In genomic region chr5:142998171-142998570, GRCm38 (mm10) we compare ENCODE assay signal across 8 mouse cellular contexts. TPM values are rescaled to one million over a fixed set of nuclear protein-coding genes. Genes with fewer than 3 reads are reported as not detected.
DNase-seq lines count a peak whose midpoint lies in the region; ATAC-seq lines count a peak whose summit lies in the region.

No protein-coding gene starts in this region.

- no peaks in the 10 kb centered on the region for H3K27me3 ChIP-seq in hindbrain, embryonic 10.5 days (ENCODE audit: insufficient read depth, poor library complexity, severe bottlenecking)
- H3K27me3 ChIP-seq in hindbrain, embryonic 12.5 days, result no peaks in the 10 kb centered on the region
- H3K27me3 ChIP-seq in intestine, embryonic 15.5 days (replicated peaks), result no peaks in the 10 kb centered on the region
- H3K27me3 ChIP-seq in liver, embryonic 12.5 days (replicated peaks), result no peaks in the 10 kb centered on the region

- ATAC-seq in hindbrain, embryonic 12.5 days (ENCODE audit: low FRiP score), result no peak
- peak; percentile 54 for ATAC-seq in intestine, embryonic 15.5 days
- ATAC-seq in liver, embryonic 12.5 days, result no peak

- no peak overlapping the region for H3K4me2 ChIP-seq in hindbrain, embryonic 12.5 days (replicated peaks)
- no peak overlapping the region for H3K4me2 ChIP-seq in intestine, embryonic 15.5 days (replicated peaks)
- H3K4me2 ChIP-seq in liver, embryonic 12.5 days, result no peak overlapping the region

- peaks cover 35% of the 10 kb centered on the region for H3K36me3 ChIP-seq in hindbrain, embryonic 10.5 days
- peaks cover 12% of the 10 kb centered on the region for H3K36me3 ChIP-seq in hindbrain, embryonic 12.5 days
- peaks cover 6% of the 10 kb centered on the region; the same call in 1 of the 2 replicates for H3K36me3 ChIP-seq in intestine, embryonic 15.5 days
- peaks cover 54% of the 10 kb centered on the region for H3K36me3 ChIP-seq in liver, embryonic 12.5 days

- H3K9ac ChIP-seq in hindbrain, embryonic 12.5 days, result no peak overlapping the region
- H3K9ac ChIP-seq in intestine, embryonic 15.5 days, result no peak overlapping the region
- H3K9ac ChIP-seq in liver, embryonic 12.5 days, result no peak overlapping the region

- H3K4me1 ChIP-seq in hindbrain, embryonic 10.5 days (replicated peaks), result peaks cover 52% of the 10 kb centered on the region
- peaks cover 36% of the 10 kb centered on the region for H3K4me1 ChIP-seq in hindbrain, embryonic 12.5 days
- H3K4me1 ChIP-seq in intestine, embryonic 15.5 days (replicated peaks), result peaks cover 18% of the 10 kb centered on the region
- peaks cover 35% of the 10 kb centered on the region for H3K4me1 ChIP-seq in liver, embryonic 12.5 days

- no peak overlapping the region for H3K4me3 ChIP-seq in hindbrain, embryonic 10.5 days
- H3K4me3 ChIP-seq in hindbrain, embryonic 12.5 days, result no peak overlapping the region
- no peak overlapping the region for H3K4me3 ChIP-seq in intestine, embryonic 15.5 days (replicated peaks)
- H3K4me3 ChIP-seq in liver, embryonic 12.5 days, result no peak overlapping the region

- no peaks in the 10 kb centered on the region for H3K9me3 ChIP-seq in hindbrain, embryonic 10.5 days
- no peaks in the 10 kb centered on the region for H3K9me3 ChIP-seq in hindbrain, embryonic 12.5 days (replicated peaks)
- H3K9me3 ChIP-seq in intestine, embryonic 15.5 days, result no peaks in the 10 kb centered on the region
- no peaks in the 10 kb centered on the region for H3K9me3 ChIP-seq in liver, embryonic 12.5 days (replicated peaks)

- 33% methylated on average over 2 of the region's 2 CpGs for WGBS in hindbrain, embryonic 10.5 days
- 48% methylated on average over 2 of the region's 2 CpGs for WGBS in hindbrain, embryonic 12.5 days
- WGBS in intestine, embryonic 15.5 days, result 41% methylated on average over 2 of the region's 2 CpGs
- WGBS in liver, embryonic 12.5 days (ENCODE audit: insufficient replicate concordance), result 58% methylated on average over 2 of the region's 2 CpGs

- no peak for DNase-seq in hindbrain, embryonic 10.5 days (ENCODE audit: low spot score)
- DNase-seq in heart, adult 11 months, result peak; percentile 96
- DNase-seq in cerebellum, postnatal 10 days, result no peak
- no peak for DNase-seq in right cerebral cortex, postnatal 10 days (ENCODE audit: low spot score in 2 of 2)
- DNase-seq in ovary, adult 18-20 months (ENCODE audit: low spot score), result no peak

- 0 out of 2 replicates have a peak overlapping the region, but pooled peaks have one; percentile 68 for H3K27ac ChIP-seq in hindbrain, embryonic 10.5 days
- no peak overlapping the region for H3K27ac ChIP-seq in hindbrain, embryonic 12.5 days
- 0 out of 2 replicates have a peak overlapping the region, but pooled peaks have one; percentile 25 for H3K27ac ChIP-seq in intestine, embryonic 15.5 days
- peak overlapping the region; percentile 26 for H3K27ac ChIP-seq in liver, embryonic 12.5 days

RNA-seq across cellular contexts. Expression of gene Fscn1, which starts 38.0 kb away (rescaled TPM):
- 757 and 846 TPM in 2 replicates for polyA plus RNA-seq in hindbrain, embryonic 10.5 days (2016; fragmentation: Nextera tagmentation; extraction: Ambion mirVana)
- 699 and 764 TPM in 2 replicates for polyA plus RNA-seq in hindbrain, embryonic 12.5 days (2016; fragmentation: Nextera tagmentation; extraction: Ambion mirVana)
- polyA plus RNA-seq in intestine, embryonic 15.5 days (2015; fragmentation: Nextera tagmentation; extraction: Ambion mirVana), result 140 and 170 TPM in 2 replicates
- 69.1 and 69.4 TPM in 2 replicates for polyA plus RNA-seq in liver, embryonic 12.5 days (2016; fragmentation: Nextera tagmentation; extraction: Ambion mirVana)
